Mouse (Mus musculus) hindbrain, postnatal 0 days (tissue): ENCODE data around the gene Mrpl58. TPM values are rescaled to one million over a fixed set of nuclear protein-coding genes. Genes with fewer than 3 reads are reported as not detected.

Experiments used
- ATAC-seq: fragments of 200-750 bp; cut with Nextera tagmentation; 2 replicates; pipeline ENCODE4 v1.8.0; 2017; ENCODE audit warnings: mild to moderate bottlenecking, moderate TSS enrichment, moderate library complexity
- DNase-seq: peaks from one replicate; pipeline ENCODE4 v3.0.0-alpha.2; 2015; ENCODE audit warnings: low spot score
- H3K27ac ChIP-seq: fragments of 300-500 bp; sonication (generic); 2 replicates; pipeline ENCODE4 v1.5.1; 2014; ENCODE audit warnings: mild to moderate bottlenecking
- H3K27me3 ChIP-seq: fragments of 300-500 bp; sonication (generic); 2 replicates; pipeline ENCODE4 v1.6.1; 2014; ENCODE audit warnings: low read length, mixed read lengths; ENCODE audit not compliant: insufficient read depth
- H3K36me3 ChIP-seq: fragments of 300-500 bp; sonication (generic); 2 replicates; pipeline ENCODE4 v1.6.1; 2014; ENCODE audit warnings: low read length, mixed read lengths; ENCODE audit not compliant: insufficient read depth
- H3K4me1 ChIP-seq: fragments of 300-500 bp; sonication (generic); 2 replicates; pipeline ENCODE4 v1.6.1; 2014; ENCODE audit warnings: antibody characterized with exemption, low read length, mixed read lengths; ENCODE audit not compliant: insufficient read depth
- H3K4me2 ChIP-seq: fragments of 300-500 bp; sonication (generic); 2 replicates; pipeline ENCODE4 v1.6.1; 2014; ENCODE audit warnings: low read depth, mild to moderate bottlenecking, low read length, moderate library complexity, mixed read lengths
- H3K4me3 ChIP-seq: fragments of 300-500 bp; sonication (generic); 2 replicates; pipeline ENCODE4 v1.5.1; 2014; ENCODE audit warnings: low read length
- H3K9ac ChIP-seq: fragments of 300-500 bp; sonication (generic); replicated peaks from 2 replicates; pipeline ENCODE4 v1.6.1; 2014; ENCODE audit warnings: mild to moderate bottlenecking, low read length, moderate library complexity, mixed read lengths
- H3K9me3 ChIP-seq: fragments of 300-500 bp; sonication (generic); 2 replicates; pipeline ENCODE4 v1.6.1; 2016; ENCODE audit warnings: low read length, mixed read lengths
- CTCF ChIP-seq: IDR thresholded peaks from 2 replicates; pipeline ENCODE4 v1.5.1; 2016; ENCODE audit warnings: antibody characterized with exemption, control low read depth, low read depth
- WGBS: fragments of 180-500 bp; shearing (Covaris S2); extraction: QIAGEN DNeasy Blood & Tissue Kit; methylation state at CpG from one replicate; pipeline ENCODE4 v1.1.7; 2014; 5-methylcytosine and 5-hydroxymethylcytosine counted together
- polyA plus RNA-seq: library from polyadenylated mRNA; unstranded; fragments of >200 nt; fragmentation: Nextera tagmentation; extraction: Ambion mirVana; gene quantifications from 2 replicates; pipeline ENCODE4 v1.2.1, GENCODE M21; 2015
- total RNA-seq: library from RNA; depleted of rRNA; stranded (reverse); fragments of >200 nt; gene quantifications from 2 replicates; pipeline ENCODE4 v1.2.3, GENCODE M21; 2014

Mrpl58 gene
- total and polyA plus RNA-seq, 2 experiments from 2014 or later = 138 to 205 TPM

DNA sequence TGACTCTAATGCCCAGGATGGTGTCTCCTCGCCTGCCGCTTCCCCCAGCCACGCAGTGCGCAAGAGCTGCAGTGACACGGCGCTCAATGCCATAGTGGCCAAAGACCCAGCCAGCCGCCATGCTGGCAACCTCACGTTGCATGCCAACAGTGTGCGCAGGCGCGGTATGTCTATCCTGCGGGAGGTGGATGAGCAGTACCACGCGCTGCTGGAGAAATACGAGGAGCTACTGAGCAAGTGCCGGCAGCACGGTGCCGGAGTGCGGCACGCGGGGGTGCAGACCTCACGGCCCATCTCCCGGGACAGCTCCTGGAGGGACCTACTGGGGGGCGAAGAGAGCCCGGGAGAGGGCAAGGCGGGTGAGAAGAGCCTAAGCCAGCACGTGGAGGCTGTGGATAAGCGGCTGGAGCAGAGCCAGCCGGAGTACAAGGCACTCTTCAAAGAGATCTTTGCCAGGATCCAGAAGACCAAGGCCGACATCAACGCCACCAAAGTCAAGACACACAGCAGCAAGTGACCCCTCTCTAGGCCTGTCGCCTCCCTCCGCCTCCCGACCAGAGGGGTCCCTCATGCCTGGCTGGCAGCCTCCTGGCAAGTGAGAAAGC is 9.7 kb upstream of the Mrpl58 start:
- H3K36me3 ChIP-seq = peaks cover 37% of the 10 kb centered on the region
- 62% methylated on average over 34 of the region's 34 CpGs for WGBS
- ATAC-seq = peak; percentile 39; the same call in 1 of the 2 replicates
- H3K4me3 ChIP-seq = no peak overlapping the region
- no peak for TF ChIP-seq CTCF
- H3K27ac ChIP-seq = no peak overlapping the region
- no peaks in the 10 kb centered on the region for H3K4me1 ChIP-seq
- DNase-seq = peak; percentile 50
- H3K9me3 ChIP-seq = no peaks in the 10 kb centered on the region
- H3K9ac ChIP-seq = no peak overlapping the region
- no peak overlapping the region for H3K4me2 ChIP-seq
- H3K27me3 ChIP-seq = no peaks in the 10 kb centered on the region

- no peaks in the 10 kb centered on the region for H3K4me1 ChIP-seq
- ATAC-seq = no peak
- no peak overlapping the region for H3K27ac ChIP-seq
- H3K4me3 ChIP-seq = no peak overlapping the region
- no peak overlapping the region for H3K4me2 ChIP-seq
- no peak for DNase-seq
- H3K27me3 ChIP-seq = no peaks in the 10 kb centered on the region
- H3K9me3 ChIP-seq = no peaks in the 10 kb centered on the region
- H3K9ac ChIP-seq = no peak overlapping the region
- H3K36me3 ChIP-seq = peaks cover 23% of the 10 kb centered on the region
- TF ChIP-seq CTCF = no peak
- WGBS = 80% methylated on average over 7 of the region's 7 CpGs
Measured at GRCm38 (mm10) chr11:115398085-115398484, 5.5 kb upstream of the Mrpl58 start.

DNA sequence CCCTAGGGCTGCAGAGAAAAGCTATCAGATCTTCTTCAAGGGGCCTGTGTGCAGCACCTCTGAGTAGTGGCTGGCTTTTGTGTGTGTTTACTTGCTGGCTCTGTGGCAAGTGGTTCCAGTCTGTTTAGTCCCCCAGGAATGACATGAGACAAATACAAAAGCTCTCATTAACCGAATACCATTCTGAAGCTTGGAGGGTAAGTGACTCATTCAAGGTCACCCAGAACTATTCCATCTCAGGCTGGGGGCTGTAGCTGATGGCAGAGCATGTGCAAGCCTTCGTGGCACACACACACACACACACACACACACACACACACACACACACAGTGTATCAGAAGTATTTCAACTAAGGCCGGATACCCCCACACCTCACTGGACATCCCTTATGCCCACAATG is 3.4 kb upstream of the Mrpl58 start:
- H3K9ac ChIP-seq = no peak overlapping the region
- no peak for TF ChIP-seq CTCF
- peak overlapping the region; percentile 52 for H3K27ac ChIP-seq
- DNase-seq (no peak), ATAC-seq (no peak)
- H3K27me3 ChIP-seq = no peaks in the 10 kb centered on the region
- H3K4me3 ChIP-seq = no peak overlapping the region
- H3K36me3 ChIP-seq = peaks cover 9% of the 10 kb centered on the region
- H3K4me2 ChIP-seq = no peak overlapping the region
- H3K4me1 ChIP-seq = peaks cover 10% of the 10 kb centered on the region; the same call in 1 of the 2 replicates
- H3K9me3 ChIP-seq = no peaks in the 10 kb centered on the region
- 63% methylated on average over 3 of the region's 3 CpGs for WGBS

- no peak; the same call in 1 of the 2 replicates for TF ChIP-seq CTCF
- H3K4me2 ChIP-seq = peak overlapping the region; percentile 23
- no peaks in the 10 kb centered on the region for H3K27me3 ChIP-seq
- no peak overlapping the region for H3K9ac ChIP-seq
- H3K4me3 ChIP-seq = no peak overlapping the region
- peak; percentile 65 for ATAC-seq
- peaks cover 5% of the 10 kb centered on the region for H3K36me3 ChIP-seq
- no peaks in the 10 kb centered on the region for H3K9me3 ChIP-seq
- H3K4me1 ChIP-seq = peaks cover 12% of the 10 kb centered on the region; the same call in 1 of the 2 replicates
- peak; percentile 73 for DNase-seq
- 21% methylated on average over 11 of the region's 11 CpGs for WGBS
- H3K27ac ChIP-seq = peak overlapping the region; percentile 52
Measured at GRCm38 (mm10) chr11:115400630-115401391, 2.7 kb upstream of the Mrpl58 start.

- TF ChIP-seq CTCF = no peak
- no peak overlapping the region for H3K4me3 ChIP-seq
- 96% methylated on average over 6 of the region's 6 CpGs for WGBS
- ATAC-seq = no peak
- H3K36me3 ChIP-seq = peaks cover 16% of the 10 kb centered on the region
- H3K27me3 ChIP-seq = no peaks in the 10 kb centered on the region
- no peak overlapping the region for H3K4me2 ChIP-seq
- H3K4me1 ChIP-seq = peaks cover 12% of the 10 kb centered on the region; the same call in 1 of the 2 replicates
- H3K9me3 ChIP-seq = no peaks in the 10 kb centered on the region
- H3K27ac ChIP-seq = no peak overlapping the region
- DNase-seq = no peak
- no peak overlapping the region for H3K9ac ChIP-seq
Measured at GRCm38 (mm10) chr11:115405723-115406122, 2.2 kb downstream of the Mrpl58 start.

- WGBS = 92% methylated on average over 17 of the region's 17 CpGs
- DNase-seq (no peak), ATAC-seq (no peak)
- Histone ChIP-seq H3K27me3 (no peaks in the 10 kb centered on the region), H3K27ac (no peak overlapping the region), H3K9me3 (no peaks in the 10 kb centered on the region), H3K9ac (no peak overlapping the region), H3K36me3 (peaks cover 22% of the 10 kb centered on the region), H3K4me2 (no peak overlapping the region), H3K4me1 (peaks cover 15% of the 10 kb centered on the region; the same call in 1 of the 2 replicates), H3K4me3 (no peak overlapping the region)
- TF ChIP-seq CTCF = no peak
Measured at GRCm38 (mm10) chr11:115406858-115407401, 3.4 kb downstream of the Mrpl58 start.
